Mouse (Mus musculus) yolk sac, embryonic 10.5 days (tissue): ENCODE data around the gene Gm6337.
"Not testable (repeated sequence)": the region's sequence is repeated elsewhere in the genome, so short reads cannot be mapped to it uniquely, and the experiment has no call there.

Experiments
- DNase-seq: peaks from one replicate; pipeline ENCODE4 v3.0.0-alpha.2; 2017; ENCODE audit warnings: low spot score

The Gm6337 gene

GRCm38 (mm10) chr14:6058167-6058566 lies at the start of gene Gm6337:
Gm6337 (minus strand) TSS chr14:6058267.
- DNase-seq: not testable (repeated sequence)

GRCm38 (mm10) chr14:6107500-6107899 lies 49.4 kb upstream of the Gm6337 start:
- peak; percentile 0 for DNase-seq

GRCm38 (mm10) chr14:6093842-6094241 lies 35.8 kb upstream of the Gm6337 start, which contains the start of gene Gm8206:
Gm8206 (minus strand) TSS chr14:6093942.
- not testable (repeated sequence) for DNase-seq
